In the genomic region with DNA sequence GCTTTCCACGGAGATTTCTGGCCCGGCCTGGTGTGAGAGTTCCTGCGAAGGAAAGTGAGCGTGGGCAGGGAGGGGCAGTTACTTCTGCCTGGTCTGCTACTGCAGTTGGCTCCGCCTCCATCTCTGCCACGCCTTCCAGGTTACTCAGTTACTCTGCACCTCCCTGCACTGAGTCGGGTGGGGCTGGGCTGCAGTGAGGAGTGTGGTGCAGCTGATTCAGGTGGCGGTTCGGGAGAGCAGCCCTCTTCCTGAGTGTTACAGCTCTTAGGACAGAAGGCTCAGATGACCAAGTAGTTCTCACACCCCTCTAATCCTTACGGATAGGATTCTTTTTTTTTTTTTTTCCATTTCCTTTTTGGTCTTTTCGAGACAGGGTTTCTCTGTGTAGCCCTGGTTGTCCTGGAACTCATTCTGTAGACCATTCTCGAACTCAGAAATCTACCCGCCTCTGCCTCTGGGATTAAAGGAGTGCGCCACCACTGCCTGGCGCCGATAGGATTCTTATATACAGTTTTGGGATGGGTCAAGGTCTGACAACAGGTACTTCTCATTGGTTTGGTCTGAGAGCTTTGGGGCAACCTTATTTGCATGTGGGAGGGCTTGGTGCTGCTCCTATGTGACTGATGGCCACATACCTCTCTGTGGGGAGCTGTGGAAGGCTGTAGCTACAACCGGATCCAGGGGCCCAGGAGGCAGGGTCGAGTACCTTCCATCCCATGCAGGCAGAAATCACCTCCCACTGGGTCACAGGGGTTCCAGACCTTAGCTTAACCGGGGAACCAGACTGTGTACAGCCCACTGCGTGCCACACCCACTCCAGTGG, we compare ENCODE assay signal across 15 mouse cellular contexts. TPM values are rescaled to one million over a fixed set of nuclear protein-coding genes. Genes with fewer than 3 reads are reported as not detected.
DNase-seq lines count a peak whose midpoint lies in the region; ATAC-seq and TF ChIP-seq lines count a peak whose summit lies in the region.
"Had no signal": no experiment of that assay in that cellular context is flagged by ENCODE, and none has a peak within 500 bp of the region (broad histone marks: within the 10 kb centered on the region; RNA-seq: fewer than 3 reads in every experiment).

No protein-coding gene starts in this region.

- H3K4me3 ChIP-seq in embryonic facial prominence, embryonic 14.5 days (ENCODE audit: low read depth, low read length), result no peak overlapping the region
- no peak overlapping the region for H3K4me3 ChIP-seq in embryonic facial prominence, embryonic 10.5 days
- H3K4me3 ChIP-seq in CH12.LX (replicated peaks in 1 of 3; ENCODE audit: low read depth in 2 of 3, low read length in 2 of 3, poor library complexity in 1 of 3), result no peak overlapping the region
- H3K4me3 ChIP-seq in intestine, postnatal 0 days (ENCODE audit: low read depth, low read length), result no peak overlapping the region
- no peak overlapping the region for H3K4me3 ChIP-seq in liver, postnatal 0 days (ENCODE audit: low read depth, low read length)
- no peak overlapping the region for H3K4me3 ChIP-seq in hindbrain, embryonic 16.5 days (ENCODE audit: low read length)

- DNase-seq in embryonic facial prominence, embryonic 14.5 days (ENCODE audit: low spot score), result no peak
- no peak for DNase-seq in embryonic facial prominence, embryonic 10.5 days (ENCODE audit: low spot score)
- DNase-seq in CH12.LX (ENCODE audit: extremely low read depth), result peak; percentile 18
- peak; percentile 45 for DNase-seq in liver, postnatal 0 days
- no peak for DNase-seq in T-cell, adult 2 months (ENCODE audit: low spot score)
- no peak for DNase-seq in adrenal gland, adult 18-20 months (ENCODE audit: low spot score in 2 of 2)
- DNase-seq: heart, postnatal 10 days; right cerebral cortex, adult 18-20 months had no signal

- WGBS in embryonic facial prominence, embryonic 14.5 days, result 77% methylated on average over 20 of the region's 20 CpGs
- 80% methylated on average over 20 of the region's 20 CpGs for WGBS in embryonic facial prominence, embryonic 10.5 days
- WGBS in intestine, postnatal 0 days, result 58% methylated on average over 20 of the region's 20 CpGs
- WGBS in liver, postnatal 0 days (ENCODE audit: insufficient replicate concordance), result 61% methylated on average over 20 of the region's 20 CpGs
- WGBS in hindbrain, embryonic 16.5 days, result 83% methylated on average over 20 of the region's 20 CpGs

- in situ Hi-C loops in CH12.LX (cut with MboI; ENCODE audit: low pct_ligation_motif_present, low pct_unique_long_range_greater_than_20kb, low sequenced_read_pairs), result loop anchor here (10.0 kb wide), 1 partner anchor 65 kb away; no protein-coding TSS in a partner anchor

- no peak for TF ChIP-seq POLR2A in CH12.LX (IDR thresholded peaks at IDR 0.05; ENCODE audit: low read depth, low read length)

- no peak overlapping the region for H3K4me2 ChIP-seq in embryonic facial prominence, embryonic 14.5 days (ENCODE audit: low read depth, low read length)
- H3K4me2 ChIP-seq in CH12.LX (ENCODE audit: insufficient read depth, low read depth, poor library complexity, severe bottlenecking), result no peak overlapping the region; the same call in 1 of the 2 replicates
- peak overlapping the region; percentile 43 for H3K4me2 ChIP-seq in intestine, postnatal 0 days (replicated peaks; ENCODE audit: low read depth)
- H3K4me2 ChIP-seq in liver, postnatal 0 days (ENCODE audit: low read depth, low read length), result no peak overlapping the region
- H3K4me2 ChIP-seq in hindbrain, embryonic 16.5 days (ENCODE audit: low read length), result no peak overlapping the region

- ATAC-seq in embryonic facial prominence, embryonic 14.5 days (ENCODE audit: low read depth), result peak; percentile 60; the same call in 1 of the 2 replicates
- ATAC-seq in intestine, postnatal 0 days, result peak; percentile 76
- ATAC-seq in liver, postnatal 0 days, result peak; percentile 43
- ATAC-seq in hindbrain, embryonic 16.5 days, result no peak

- peaks cover 6% of the 10 kb centered on the region; the same call in 1 of the 2 replicates for H3K9me3 ChIP-seq in embryonic facial prominence, embryonic 14.5 days (ENCODE audit: control insufficient read depth, low read length)
- peaks cover 9% of the 10 kb centered on the region; the same call in 1 of the 2 replicates for H3K9me3 ChIP-seq in embryonic facial prominence, embryonic 10.5 days
- H3K9me3 ChIP-seq in CH12.LX (replicated peaks; ENCODE audit: low read length), result peaks cover 12% of the 10 kb centered on the region
- no peaks in the 10 kb centered on the region for H3K9me3 ChIP-seq in intestine, postnatal 0 days (ENCODE audit: control insufficient read depth)
- no peaks in the 10 kb centered on the region for H3K9me3 ChIP-seq in liver, postnatal 0 days (ENCODE audit: low read length)
- H3K9me3 ChIP-seq in hindbrain, embryonic 16.5 days (ENCODE audit: control insufficient read depth, low read length), result no peaks in the 10 kb centered on the region

- no peak overlapping the region for H3K27ac ChIP-seq in embryonic facial prominence, embryonic 14.5 days (replicated peaks; ENCODE audit: low read depth, low read length)
- H3K27ac ChIP-seq in embryonic facial prominence, embryonic 10.5 days (replicated peaks), result no peak overlapping the region
- no peak overlapping the region for H3K27ac ChIP-seq in CH12.LX (ENCODE audit: insufficient read depth, low read depth)
- H3K27ac ChIP-seq in intestine, postnatal 0 days (ENCODE audit: low read depth, low read length), result peak overlapping the region; percentile 84
- no peak overlapping the region for H3K27ac ChIP-seq in liver, postnatal 0 days (ENCODE audit: low read depth)
- no peak overlapping the region for H3K27ac ChIP-seq in hindbrain, embryonic 16.5 days (ENCODE audit: low read depth, low read length)

- no peaks in the 10 kb centered on the region for H3K79me2 ChIP-seq in CH12.LX (replicated peaks; ENCODE audit: control insufficient read depth, extremely low read depth, insufficient read depth, poor library complexity, severe bottlenecking)

- TF ChIP-seq EP300 in CH12.LX (IDR thresholded peaks at IDR 0.05; ENCODE audit: low read length), result no peak
- TF ChIP-seq EP300 in liver, postnatal 0 days (IDR thresholded peaks at IDR 0.05; ENCODE audit: low read depth), result no peak

- TF ChIP-seq CTCF in CH12.LX (conservative IDR thresholded peaks at IDR 0.05 in 1 of 2, IDR thresholded peaks at IDR 0.05 in 1 of 2; ENCODE audit: low read depth in 2 of 2, low read length in 2 of 2), result no peak
- TF ChIP-seq CTCF in intestine, postnatal 0 days (IDR thresholded peaks at IDR 0.05; ENCODE audit: low read depth), result no peak
- no peak for TF ChIP-seq CTCF in liver, postnatal 0 days (IDR thresholded peaks at IDR 0.05; ENCODE audit: low read depth)

- H3K36me3 ChIP-seq in embryonic facial prominence, embryonic 14.5 days (ENCODE audit: control insufficient read depth, insufficient read depth, low read length), result no peaks in the 10 kb centered on the region
- H3K36me3 ChIP-seq in embryonic facial prominence, embryonic 10.5 days (replicated peaks), result no peaks in the 10 kb centered on the region
- no peaks in the 10 kb centered on the region for H3K36me3 ChIP-seq in CH12.LX (replicated peaks in 1 of 2; ENCODE audit: control insufficient read depth in 1 of 2, insufficient read depth in 1 of 2, low read length in 1 of 2)
- no peaks in the 10 kb centered on the region for H3K36me3 ChIP-seq in intestine, postnatal 0 days (ENCODE audit: control insufficient read depth, insufficient read depth)
- H3K36me3 ChIP-seq in liver, postnatal 0 days (replicated peaks; ENCODE audit: insufficient read depth, low read length), result no peaks in the 10 kb centered on the region
- no peaks in the 10 kb centered on the region for H3K36me3 ChIP-seq in hindbrain, embryonic 16.5 days (ENCODE audit: control insufficient read depth, insufficient read depth, low read length)

- TF ChIP-seq RAD21 in CH12.LX (IDR thresholded peaks at IDR 0.05; ENCODE audit: low read depth, low read length), result no peak

- no peaks in the 10 kb centered on the region for H3K4me1 ChIP-seq in embryonic facial prominence, embryonic 14.5 days (ENCODE audit: control insufficient read depth, insufficient read depth, low read length)
- no peaks in the 10 kb centered on the region for H3K4me1 ChIP-seq in embryonic facial prominence, embryonic 10.5 days
- peaks cover 6 to 15% of the 10 kb centered on the region in 2 experiments; a peak in 3 of 4 replicates for H3K4me1 ChIP-seq in CH12.LX (ENCODE audit: control insufficient read depth in 1 of 2, insufficient read depth in 2 of 2)
- no peaks in the 10 kb centered on the region for H3K4me1 ChIP-seq in intestine, postnatal 0 days (replicated peaks; ENCODE audit: control insufficient read depth, insufficient read depth, low read length)
- peaks cover 5% of the 10 kb centered on the region; the same call in 1 of the 2 replicates for H3K4me1 ChIP-seq in liver, postnatal 0 days (ENCODE audit: insufficient read depth)
- H3K4me1 ChIP-seq in hindbrain, embryonic 16.5 days (ENCODE audit: control insufficient read depth, insufficient read depth, low read depth, low read length), result no peaks in the 10 kb centered on the region

- no peaks in the 10 kb centered on the region for H3K27me3 ChIP-seq in embryonic facial prominence, embryonic 14.5 days (replicated peaks; ENCODE audit: control insufficient read depth, insufficient read depth, low read length)
- H3K27me3 ChIP-seq in embryonic facial prominence, embryonic 10.5 days (replicated peaks; ENCODE audit: low read depth, poor library complexity, severe bottlenecking), result no peaks in the 10 kb centered on the region
- no peaks in the 10 kb centered on the region for H3K27me3 ChIP-seq in CH12.LX (replicated peaks)
- no peaks in the 10 kb centered on the region for H3K27me3 ChIP-seq in intestine, postnatal 0 days (replicated peaks; ENCODE audit: control insufficient read depth, insufficient read depth, low read length)
- H3K27me3 ChIP-seq in liver, postnatal 0 days (ENCODE audit: insufficient read depth, low read length), result no peaks in the 10 kb centered on the region
- H3K27me3 ChIP-seq in hindbrain, embryonic 16.5 days (replicated peaks; ENCODE audit: control insufficient read depth, insufficient read depth, low read length), result no peaks in the 10 kb centered on the region

- no peak overlapping the region for H3K9ac ChIP-seq in embryonic facial prominence, embryonic 14.5 days (ENCODE audit: low read depth, low read length)
- no peak overlapping the region for H3K9ac ChIP-seq in CH12.LX (ENCODE audit: insufficient read depth, low read depth)
- no peak overlapping the region for H3K9ac ChIP-seq in intestine, postnatal 0 days (ENCODE audit: low read depth, low read length)
- no peak overlapping the region for H3K9ac ChIP-seq in liver, postnatal 0 days (replicated peaks)
- no peak overlapping the region for H3K9ac ChIP-seq in hindbrain, embryonic 16.5 days (ENCODE audit: low read depth, low read length)

- dilution Hi-C loops in CH12.LX (cut with MboI; ENCODE audit: extremely low pct_ligation_motif_present, extremely low pct_unique_long_range_greater_than_20kb, low sequenced_read_pairs), result no loop called here

RNA-seq across cellular contexts. Expression of a gene that starts 7.0 kb away (rescaled TPM):
- polyA plus RNA-seq in embryonic facial prominence, embryonic 14.5 days (2014; fragmentation: Nextera tagmentation; extraction: Ambion mirVana), result 69.3 and 72.6 TPM in 2 replicates
- polyA plus RNA-seq in embryonic facial prominence, embryonic 10.5 days (2016; fragmentation: Nextera tagmentation; extraction: Ambion mirVana), result 45.1 and 48.2 TPM in 2 replicates
- 22.4 and 24.9 TPM in 2 replicates for total RNA-seq in CH12.LX (2012; rRNA removed)
- total RNA-seq in CH12.LX (2014; rRNA removed), result 4.3 and 5.0 TPM in 2 replicates
- 17.7 and 22.8 TPM in 2 replicates for polyA plus RNA-seq in CH12.LX (2012; ENCODE audit: insufficient read length, low read depth)
- polyA plus RNA-seq in intestine, postnatal 0 days (2015; fragmentation: Nextera tagmentation; extraction: Ambion mirVana), result 121 and 123 TPM in 2 replicates
- 34.9 and 36.6 TPM in 2 replicates for polyA plus RNA-seq in liver, postnatal 0 days (2015; fragmentation: Nextera tagmentation; extraction: Ambion mirVana)
- 89.8 and 97.6 TPM in 2 replicates for polyA plus RNA-seq in hindbrain, embryonic 16.5 days (2015; fragmentation: Nextera tagmentation; extraction: Ambion mirVana)
- total RNA-seq in adrenal gland, adult 18-20 months (2021), result 10 to 100 TPM; 42.5 to 44.3 TPM

RNA-seq across cellular contexts. Expression of a gene that starts 14.1 kb away (rescaled TPM):
- polyA plus RNA-seq in embryonic facial prominence, embryonic 14.5 days (2014; fragmentation: Nextera tagmentation; extraction: Ambion mirVana), result 21.1 and 36.1 TPM in 2 replicates
- 16.6 and 17.5 TPM in 2 replicates for polyA plus RNA-seq in embryonic facial prominence, embryonic 10.5 days (2016; fragmentation: Nextera tagmentation; extraction: Ambion mirVana)
- total RNA-seq in CH12.LX (2012; rRNA removed), result 0.29 and 0.34 TPM in 2 replicates
- not detected in 2 replicates for total RNA-seq in CH12.LX (2014; rRNA removed)
- 0.30 TPM in 1 of 2 replicates, not detected in the other for polyA plus RNA-seq in CH12.LX (2012; ENCODE audit: insufficient read length, low read depth)
- 175 and 178 TPM in 2 replicates for polyA plus RNA-seq in intestine, postnatal 0 days (2015; fragmentation: Nextera tagmentation; extraction: Ambion mirVana)
- 102 and 108 TPM in 2 replicates for polyA plus RNA-seq in liver, postnatal 0 days (2015; fragmentation: Nextera tagmentation; extraction: Ambion mirVana)
- polyA plus RNA-seq in hindbrain, embryonic 16.5 days (2015; fragmentation: Nextera tagmentation; extraction: Ambion mirVana), result 0.49 and 1.5 TPM in 2 replicates
- 10 to 100 TPM; 46.9 to 92.0 TPM for total RNA-seq in adrenal gland, adult 18-20 months (2021)

RNA-seq across cellular contexts. Expression of a gene that starts 32.7 kb away (rescaled TPM):
- 182 and 196 TPM in 2 replicates for polyA plus RNA-seq in embryonic facial prominence, embryonic 14.5 days (2014; fragmentation: Nextera tagmentation; extraction: Ambion mirVana)
- polyA plus RNA-seq in embryonic facial prominence, embryonic 10.5 days (2016; fragmentation: Nextera tagmentation; extraction: Ambion mirVana), result 241 and 245 TPM in 2 replicates
- 111 and 148 TPM in 2 replicates for total RNA-seq in CH12.LX (2012; rRNA removed)
- 120 and 142 TPM in 2 replicates for total RNA-seq in CH12.LX (2014; rRNA removed)
- 96.9 and 107 TPM in 2 replicates for polyA plus RNA-seq in CH12.LX (2012; ENCODE audit: insufficient read length, low read depth)
- 93.7 and 99.4 TPM in 2 replicates for polyA plus RNA-seq in intestine, postnatal 0 days (2015; fragmentation: Nextera tagmentation; extraction: Ambion mirVana)
- 72.7 and 75.6 TPM in 2 replicates for polyA plus RNA-seq in liver, postnatal 0 days (2015; fragmentation: Nextera tagmentation; extraction: Ambion mirVana)
- 192 TPM in 2 replicates for polyA plus RNA-seq in hindbrain, embryonic 16.5 days (2015; fragmentation: Nextera tagmentation; extraction: Ambion mirVana)
- 10 to 100 TPM; 73.3 to 81.8 TPM for total RNA-seq in adrenal gland, adult 18-20 months (2021)

RNA-seq across cellular contexts. Expression of a gene that starts 38.3 kb away (rescaled TPM):
- 0.22 and 0.24 TPM in 2 replicates for polyA plus RNA-seq in embryonic facial prominence, embryonic 14.5 days (2014; fragmentation: Nextera tagmentation; extraction: Ambion mirVana)
- 0.24 and 0.26 TPM in 2 replicates for polyA plus RNA-seq in embryonic facial prominence, embryonic 10.5 days (2016; fragmentation: Nextera tagmentation; extraction: Ambion mirVana)
- total RNA-seq in CH12.LX (2012; rRNA removed), result not detected in 2 replicates
- total RNA-seq in CH12.LX (2014; rRNA removed), result not detected in 2 replicates
- polyA plus RNA-seq in CH12.LX (2012; ENCODE audit: insufficient read length, low read depth), result not detected in 2 replicates
- 0.27 and 0.38 TPM in 2 replicates for polyA plus RNA-seq in intestine, postnatal 0 days (2015; fragmentation: Nextera tagmentation; extraction: Ambion mirVana)
- polyA plus RNA-seq in liver, postnatal 0 days (2015; fragmentation: Nextera tagmentation; extraction: Ambion mirVana), result 0.04 TPM in 2 replicates
- polyA plus RNA-seq in hindbrain, embryonic 16.5 days (2015; fragmentation: Nextera tagmentation; extraction: Ambion mirVana), result 0.79 and 1.1 TPM in 2 replicates
- 1 to 10 TPM; 1.8 to 2.0 TPM for total RNA-seq in adrenal gland, adult 18-20 months (2021)
- total RNA-seq: common myeloid progenitor, adult 5-6 weeks; gastrocnemius, adult 18-20 months; layer of hippocampus, adult 18-20 months; left cerebral cortex, postnatal 25 days; megakaryocyte-erythroid progenitor cell, adult 5-6 weeks had no signal

RNA-seq across cellular contexts. Expression of a gene that starts 50.6 kb away (rescaled TPM):
- polyA plus RNA-seq in embryonic facial prominence, embryonic 14.5 days (2014; fragmentation: Nextera tagmentation; extraction: Ambion mirVana), result 5.5 and 7.1 TPM in 2 replicates
- 1.3 and 3.1 TPM in 2 replicates for polyA plus RNA-seq in embryonic facial prominence, embryonic 10.5 days (2016; fragmentation: Nextera tagmentation; extraction: Ambion mirVana)
- total RNA-seq in CH12.LX (2012; rRNA removed) (not detected in 2 replicates), CH12.LX (2014; rRNA removed) (not detected in 2 replicates)
- not detected in 2 replicates for polyA plus RNA-seq in CH12.LX (2012; ENCODE audit: insufficient read length, low read depth)
- polyA plus RNA-seq in intestine, postnatal 0 days (2015; fragmentation: Nextera tagmentation; extraction: Ambion mirVana), result 419 and 432 TPM in 2 replicates
- polyA plus RNA-seq in liver, postnatal 0 days (2015; fragmentation: Nextera tagmentation; extraction: Ambion mirVana), result 0.33 and 0.68 TPM in 2 replicates
- 0.93 and 1.4 TPM in 2 replicates for polyA plus RNA-seq in hindbrain, embryonic 16.5 days (2015; fragmentation: Nextera tagmentation; extraction: Ambion mirVana)
- 1 to 10 TPM in 1 of 2 experiments, under 1 TPM in 1; 0.99 to 2.7 TPM for total RNA-seq in adrenal gland, adult 18-20 months (2021)
- total RNA-seq: common myeloid progenitor, adult 5-6 weeks; megakaryocyte-erythroid progenitor cell, adult 5-6 weeks had no signal

Comparison
In these comparisons a context has a peak if more than half of its experiments do, and no peak if none do; other contexts are left out.
1. DNase-seq: peak in CH12.LX (single experiment) and liver, postnatal 0 days (single experiment); none in embryonic facial prominence, embryonic 14.5 days (single experiment), embryonic facial prominence, embryonic 10.5 days (single experiment), T-cell, adult 2 months (single experiment) and adrenal gland, adult 18-20 months (0 of 2).